Mouse (Mus musculus) small intestine, adult 2 months (tissue): ENCODE measurements around the gene Rpap2.

ENCODE experiments used
- CTCF ChIP-seq: fragments of 200-500 bp; IDR thresholded peaks from 2 replicates; pipeline ENCODE4 v1.5.1; 2012; ENCODE audit warnings: low read depth, mild to moderate bottlenecking, control low read depth, inconsistent platforms, low read length, moderate library complexity, mixed read lengths; ENCODE audit not compliant: insufficient replicate concordance, insufficient read length; ENCODE audit errors: extremely low read depth
- POLR2A ChIP-seq: fragments of 200-500 bp; IDR thresholded peaks from 2 replicates; pipeline ENCODE4 v1.6.1; 2012; ENCODE audit warnings: low read depth, mild to moderate bottlenecking, control low read depth, inconsistent platforms, low read length, moderate library complexity

DNA sequence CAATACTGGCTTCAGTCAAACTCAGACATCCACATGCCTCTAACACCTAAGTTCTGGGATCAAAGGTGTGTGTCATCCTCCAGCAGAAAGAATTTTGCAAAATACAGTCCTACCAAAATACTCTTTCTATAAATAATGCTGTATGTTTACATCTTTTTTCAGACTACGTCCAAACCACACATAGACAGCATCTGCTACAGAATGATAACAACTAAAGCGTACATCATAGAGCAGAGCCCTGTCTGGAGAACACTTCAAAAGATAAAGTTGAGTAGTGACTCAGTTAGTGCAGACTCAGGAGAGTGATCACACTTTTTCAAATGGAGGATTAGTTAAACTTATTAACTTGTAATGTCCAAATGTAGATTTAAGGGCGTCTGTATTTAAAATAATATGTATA lies 49.2 kb upstream of the Rpap2 start:
- TF ChIP-seq POLR2A, result no peak
- TF ChIP-seq CTCF, result no peak
